Mouse (Mus musculus): ENCODE results near the gene Naif1. TPM values are rescaled to one million over a fixed set of nuclear protein-coding genes. Genes with fewer than 3 reads are reported as not detected.

Naif1 gene
- polyA plus RNA-seq, 1 experiment from 2014 or later, result 2.2 TPM

DNA sequence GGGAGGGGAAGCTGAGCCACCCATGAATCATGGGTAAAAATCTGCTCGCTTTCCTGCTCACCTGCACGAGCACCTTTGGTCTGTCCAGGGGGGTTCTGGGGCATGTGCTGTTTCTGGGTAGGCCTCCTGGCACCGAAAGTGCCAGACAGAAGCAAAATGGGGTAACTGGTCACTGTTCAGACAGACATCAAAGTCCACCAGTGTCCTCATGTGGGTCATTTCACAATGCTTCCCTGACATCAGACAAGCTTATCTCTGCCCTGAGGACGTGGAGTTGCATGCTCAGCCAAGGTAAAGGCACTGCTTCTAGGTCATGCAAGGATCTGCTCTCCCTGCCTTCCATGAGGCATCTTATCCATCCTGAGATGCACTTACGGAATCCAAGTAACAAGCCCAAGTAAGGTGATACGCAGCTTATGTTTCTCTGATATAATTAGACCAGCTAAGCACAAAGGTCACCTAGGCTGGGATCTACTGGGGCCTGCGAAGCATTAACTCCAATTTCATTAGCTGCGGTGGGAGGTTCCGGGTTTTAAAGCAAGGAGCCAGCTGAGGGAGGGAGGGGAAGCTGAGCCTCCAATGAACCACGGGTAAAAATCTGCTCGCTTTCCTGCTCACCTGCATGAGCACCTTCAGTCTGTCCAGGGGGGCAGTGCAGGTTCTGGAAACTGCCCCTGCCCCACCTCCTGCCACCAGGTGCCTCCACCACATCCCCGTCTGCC, 31.7 kb upstream of the Naif1 start:
- ATAC-seq (ENCODE audit: low read depth), result peak; percentile 30; the same call in 1 of the 2 replicates
- peak overlapping the region; percentile 72 for H3K27ac ChIP-seq

DNA sequence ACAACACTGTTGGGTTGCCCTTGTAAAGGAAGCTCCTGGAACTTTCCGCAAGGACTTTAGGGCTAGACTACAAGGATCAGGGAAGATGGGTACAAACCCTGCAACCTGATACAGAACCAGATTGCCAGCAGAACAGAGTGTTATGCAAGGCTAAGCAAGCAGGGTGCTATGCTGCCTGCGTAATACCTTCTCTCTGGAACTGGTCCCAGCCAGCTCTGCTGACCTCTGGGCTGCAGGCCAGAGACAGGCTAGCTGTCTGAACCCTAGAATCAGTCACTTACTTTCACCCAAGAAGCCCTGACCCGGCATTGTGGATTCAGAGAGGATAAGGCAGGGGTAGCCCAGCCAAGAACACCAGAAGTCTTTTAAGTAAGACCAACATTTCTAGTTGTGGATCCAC, 30.9 kb upstream of the Naif1 start:
- H3K27ac ChIP-seq, result peak overlapping the region; percentile 72
- peaks cover 32% of the 10 kb centered on the region for H3K4me1 ChIP-seq (replicated peaks)
- no peaks in the 10 kb centered on the region for H3K9me3 ChIP-seq (replicated peaks)
- DNase-seq (no peak), ATAC-seq (ENCODE audit: low read depth) (peak; percentile 54)
- H3K4me2 ChIP-seq, result no peak overlapping the region
- no peak overlapping the region for H3K9ac ChIP-seq
- no peak overlapping the region for H3K4me3 ChIP-seq (replicated peaks)
- peaks cover 67% of the 10 kb centered on the region for H3K36me3 ChIP-seq
- H3K27me3 ChIP-seq, result no peaks in the 10 kb centered on the region
- 82% methylated on average over 3 of the region's 3 CpGs for WGBS (ENCODE audit: insufficient replicate concordance)

More for the DNA sequence above, 31.7 kb upstream of the Naif1 start:
- peaks cover 25% of the 10 kb centered on the region for H3K4me1 ChIP-seq (replicated peaks)
- H3K9me3 ChIP-seq (replicated peaks), result no peaks in the 10 kb centered on the region
- 76% methylated on average over 12 of the region's 12 CpGs for WGBS (ENCODE audit: insufficient replicate concordance)
- peaks cover 75% of the 10 kb centered on the region for H3K36me3 ChIP-seq
- no peak overlapping the region for H3K9ac ChIP-seq
- DNase-seq, result no peak
- H3K4me3 ChIP-seq (replicated peaks), result no peak overlapping the region
- no peaks in the 10 kb centered on the region for H3K27me3 ChIP-seq
- no peak overlapping the region for H3K4me2 ChIP-seq

DNA sequence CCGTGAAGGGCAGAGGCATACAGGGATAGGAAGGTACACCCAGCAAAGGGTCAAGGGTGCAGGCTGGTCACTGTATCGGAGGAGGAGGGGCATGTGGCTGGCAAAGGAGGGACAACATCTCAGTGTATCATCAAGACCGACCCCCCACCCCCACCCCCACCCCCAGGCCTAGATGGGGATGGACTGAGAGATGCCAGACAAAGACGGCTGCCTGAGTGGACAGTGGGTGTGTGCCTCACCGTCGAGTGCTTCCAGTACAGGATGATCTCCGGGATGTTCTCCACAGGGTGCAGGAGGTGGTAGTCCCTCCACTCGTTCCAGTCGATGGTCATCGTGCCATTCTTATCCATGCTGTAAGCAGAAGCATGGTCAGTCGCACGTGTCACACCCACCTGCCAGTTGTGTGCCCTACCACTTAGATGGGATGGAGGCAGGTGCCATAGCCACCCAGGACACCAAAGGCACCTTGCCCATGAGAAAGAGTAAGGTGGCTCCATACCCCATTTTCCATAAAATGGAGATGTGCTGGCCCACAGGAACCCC, 30.1 kb upstream of the Naif1 start:
- ATAC-seq (ENCODE audit: low read depth) (no peak), DNase-seq (no peak)
- H3K9me3 ChIP-seq (replicated peaks), result no peaks in the 10 kb centered on the region
- H3K27ac ChIP-seq, result no peak overlapping the region
- no peaks in the 10 kb centered on the region for H3K27me3 ChIP-seq
- peaks cover 40% of the 10 kb centered on the region for H3K4me1 ChIP-seq (replicated peaks)
- H3K4me2 ChIP-seq, result no peak overlapping the region
- WGBS (ENCODE audit: insufficient replicate concordance), result 79% methylated on average over 12 of the region's 12 CpGs
- H3K9ac ChIP-seq, result no peak overlapping the region
- peaks cover 61% of the 10 kb centered on the region for H3K36me3 ChIP-seq
- no peak overlapping the region for H3K4me3 ChIP-seq (replicated peaks)

DNA sequence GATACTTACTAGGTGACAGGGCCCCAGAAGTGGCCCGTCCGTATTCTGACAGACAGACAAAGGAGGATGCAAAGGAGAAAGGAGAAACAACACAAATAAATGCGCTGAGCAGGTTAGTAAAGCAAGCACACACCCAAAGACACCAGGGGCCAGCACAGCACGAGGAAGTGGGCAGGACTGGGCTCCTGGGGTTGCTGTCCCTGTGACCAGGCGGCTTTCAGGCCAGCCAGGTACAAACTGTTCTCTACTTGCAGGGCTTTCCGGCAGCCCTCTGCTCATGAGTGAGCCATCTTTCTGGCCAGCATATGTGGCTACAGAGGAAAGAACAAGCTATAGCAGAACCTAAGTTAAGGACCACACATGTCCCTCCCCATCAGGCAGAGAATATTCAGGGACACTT, 29.6 kb upstream of the Naif1 start:
- H3K36me3 ChIP-seq, result peaks cover 56% of the 10 kb centered on the region

DNA sequence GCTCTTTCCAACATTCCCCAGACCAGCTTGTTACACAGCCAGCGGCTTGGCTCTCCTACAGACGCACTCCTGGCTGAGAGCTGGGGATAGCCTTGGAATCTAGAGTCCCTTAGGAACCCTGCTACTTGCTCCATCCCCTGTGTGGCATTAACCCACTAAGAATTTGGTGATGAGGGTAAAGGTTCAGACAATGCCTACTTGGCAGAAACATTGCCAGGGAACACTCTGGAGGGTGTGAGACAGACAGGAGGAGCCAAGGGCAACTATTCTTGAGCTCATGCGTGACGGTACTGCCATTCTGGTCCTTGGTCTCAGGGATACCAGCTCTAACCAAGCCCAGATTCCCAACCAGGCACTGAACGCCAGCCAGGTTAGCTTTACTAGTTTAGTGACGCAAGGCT, 28.4 kb upstream of the Naif1 start:
- H3K9ac ChIP-seq, result no peak overlapping the region
- H3K4me3 ChIP-seq (replicated peaks), result no peak overlapping the region
- ATAC-seq (ENCODE audit: low read depth), result no peak

More for the DNA sequence above, 29.6 kb upstream of the Naif1 start:
- no peak for DNase-seq
- H3K27ac ChIP-seq, result no peak overlapping the region
- H3K9me3 ChIP-seq (replicated peaks), result no peaks in the 10 kb centered on the region
- no peak overlapping the region for H3K4me2 ChIP-seq
- no peak overlapping the region for H3K9ac ChIP-seq
- H3K4me3 ChIP-seq (replicated peaks), result no peak overlapping the region
- H3K27me3 ChIP-seq, result no peaks in the 10 kb centered on the region
- 77% methylated on average over 6 of the region's 6 CpGs for WGBS (ENCODE audit: insufficient replicate concordance)
- no peak for ATAC-seq (ENCODE audit: low read depth)
- H3K4me1 ChIP-seq (replicated peaks), result peaks cover 45% of the 10 kb centered on the region

DNA sequence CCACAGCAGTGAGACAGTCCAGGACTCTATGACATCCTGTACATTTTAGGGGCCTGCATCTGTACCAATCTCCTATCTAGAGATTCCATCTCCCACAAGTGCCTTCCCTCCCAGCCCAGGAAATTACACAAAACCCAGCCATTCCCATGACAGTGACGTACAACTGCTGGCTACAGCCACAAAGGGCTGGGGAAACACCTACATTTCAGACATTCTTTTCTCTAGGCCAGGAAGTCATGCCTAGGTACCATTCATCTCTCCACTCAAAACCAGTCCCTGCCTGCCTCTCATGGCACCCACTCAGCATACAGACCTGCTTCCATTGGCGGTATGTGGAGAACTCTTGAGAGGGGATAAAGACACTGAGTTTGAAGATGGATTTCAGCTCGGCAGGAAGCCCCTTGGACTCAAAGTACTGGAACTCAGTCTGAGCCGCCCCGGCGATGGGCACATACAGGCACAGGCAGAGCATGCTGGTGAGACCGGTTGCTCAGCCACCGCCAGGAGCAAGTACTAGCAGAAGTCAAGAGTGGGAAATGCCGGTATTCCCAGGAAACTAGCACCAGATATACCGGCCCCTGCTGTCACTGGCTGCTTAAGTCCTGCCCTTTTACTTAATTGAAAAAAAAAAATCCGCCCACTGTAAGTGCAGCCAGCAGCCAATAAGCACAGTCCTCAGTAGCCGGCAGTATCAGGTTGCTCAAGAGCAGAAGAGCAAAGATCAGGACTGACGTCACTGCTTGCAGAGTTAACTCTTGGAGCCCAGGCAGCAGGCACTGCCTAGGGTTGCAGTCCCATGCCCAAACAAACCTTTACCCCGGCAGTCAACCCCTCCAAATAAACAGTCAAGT, 26.6 kb upstream of the Naif1 start:
- peak; percentile 47 for DNase-seq
- Histone ChIP-seq H3K4me1 (replicated peaks) (peaks cover 68% of the 10 kb centered on the region), H3K27ac (peak overlapping the region; percentile 52), H3K9me3 (replicated peaks) (no peaks in the 10 kb centered on the region), H3K27me3 (no peaks in the 10 kb centered on the region), H3K4me2 (peak overlapping the region; percentile 66), H3K9ac (peak overlapping the region; percentile 63), H3K4me3 (replicated peaks) (peak overlapping the region; percentile 45), H3K36me3 (peaks cover 25% of the 10 kb centered on the region)
- peak; percentile 81 for ATAC-seq (ENCODE audit: low read depth)
- WGBS (ENCODE audit: insufficient replicate concordance), result 11% methylated on average over 14 of the region's 14 CpGs

More for the DNA sequence above, 28.4 kb upstream of the Naif1 start:
- H3K9me3 ChIP-seq (replicated peaks), result no peaks in the 10 kb centered on the region
- WGBS (ENCODE audit: insufficient replicate concordance), result 84% methylated on average over 6 of the region's 6 CpGs
- DNase-seq, result no peak
- no peak overlapping the region for H3K27ac ChIP-seq
- peaks cover 44% of the 10 kb centered on the region for H3K36me3 ChIP-seq
- H3K4me2 ChIP-seq, result no peak overlapping the region
- no peaks in the 10 kb centered on the region for H3K27me3 ChIP-seq
- peaks cover 50% of the 10 kb centered on the region for H3K4me1 ChIP-seq (replicated peaks)

DNA sequence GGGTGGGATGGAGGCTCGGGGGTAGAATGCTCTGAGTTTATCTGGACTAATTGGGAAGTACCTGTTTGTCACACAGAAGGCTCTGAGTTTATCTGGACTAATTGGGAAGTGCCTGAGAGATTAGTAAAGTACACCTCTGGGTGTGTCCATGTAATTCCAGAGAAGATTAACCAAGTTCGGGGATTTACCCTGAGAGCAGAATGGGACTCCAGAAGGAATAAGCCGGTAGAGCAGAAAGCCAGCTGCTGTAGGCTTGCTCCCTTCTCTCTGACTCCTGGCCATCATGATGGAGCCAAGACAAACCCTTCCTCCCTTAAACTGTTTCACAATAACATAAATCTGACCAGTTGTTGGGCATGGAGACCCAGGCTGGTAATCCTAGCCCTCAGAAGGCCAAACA, 25.5 kb upstream of the Naif1 start:
- peak overlapping the region; percentile 77 for H3K27ac ChIP-seq
- ATAC-seq (ENCODE audit: low read depth), result no peak
- no peaks in the 10 kb centered on the region for H3K9me3 ChIP-seq (replicated peaks)
- no peak overlapping the region for H3K4me3 ChIP-seq (replicated peaks)
- H3K36me3 ChIP-seq, result peaks cover 15% of the 10 kb centered on the region
- WGBS (ENCODE audit: insufficient replicate concordance), result 47% methylated on average over 3 of the region's 3 CpGs
- H3K27me3 ChIP-seq, result no peaks in the 10 kb centered on the region
- H3K4me2 ChIP-seq, result peak overlapping the region; percentile 66; the same call in 1 of the 2 replicates
- no peak overlapping the region for H3K9ac ChIP-seq
- peaks cover 79% of the 10 kb centered on the region for H3K4me1 ChIP-seq (replicated peaks)
- DNase-seq, result no peak

DNA sequence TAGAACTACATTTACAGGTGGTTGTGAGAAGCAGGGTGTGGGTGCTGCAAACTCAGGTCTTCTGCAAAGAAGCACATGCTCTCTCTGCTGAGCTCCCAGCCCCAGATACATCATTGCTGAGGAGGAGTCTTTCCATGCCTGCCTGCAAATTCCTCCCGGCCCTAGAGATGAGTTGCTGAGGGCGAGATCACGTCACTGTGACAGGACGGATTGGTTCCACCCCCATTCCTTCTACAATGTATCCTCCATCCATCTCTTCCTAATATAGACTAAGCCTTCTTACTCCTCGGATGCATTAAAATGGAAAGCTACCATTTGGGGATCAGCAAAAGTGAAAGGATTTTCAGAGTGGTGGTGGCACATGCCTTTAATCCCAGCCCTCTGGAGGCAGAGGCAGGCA, 24.7 kb upstream of the Naif1 start:
- Histone ChIP-seq H3K27me3 (no peaks in the 10 kb centered on the region), H3K4me1 (replicated peaks) (peaks cover 84% of the 10 kb centered on the region), H3K9ac (no peak overlapping the region), H3K27ac (no peak overlapping the region), H3K4me2 (no peak overlapping the region), H3K9me3 (replicated peaks) (no peaks in the 10 kb centered on the region), H3K36me3 (peaks cover 7% of the 10 kb centered on the region), H3K4me3 (replicated peaks) (no peak overlapping the region)
- no peak for ATAC-seq (ENCODE audit: low read depth)
- no peak for DNase-seq
- WGBS (ENCODE audit: insufficient replicate concordance), result 83% methylated on average over 5 of the region's 5 CpGs

DNA sequence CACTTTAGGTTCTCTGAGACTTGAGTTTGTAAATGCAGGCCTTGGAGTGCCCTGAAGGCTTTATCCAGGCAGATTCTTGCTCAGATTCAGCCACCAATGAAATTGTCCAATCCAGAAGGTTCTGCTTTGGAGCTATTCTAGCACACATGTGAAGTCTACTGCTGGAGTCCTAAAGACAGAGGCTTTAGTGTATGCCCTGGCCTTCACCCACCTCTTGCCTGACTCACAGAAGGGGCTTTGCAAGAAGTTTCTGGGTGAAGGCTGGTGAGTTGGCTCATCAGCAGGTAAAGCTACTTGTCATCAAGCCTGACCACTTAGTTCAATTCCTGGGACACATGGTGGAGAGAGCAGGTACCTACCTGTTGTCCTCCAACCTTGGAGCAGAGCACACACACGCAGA, 24.1 kb upstream of the Naif1 start:
- Histone ChIP-seq H3K4me3 (replicated peaks) (no peak overlapping the region), H3K4me1 (replicated peaks) (peaks cover 86% of the 10 kb centered on the region), H3K27ac (peak overlapping the region; percentile 9; the same call in 1 of the 2 replicates), H3K4me2 (no peak overlapping the region), H3K9me3 (replicated peaks) (no peaks in the 10 kb centered on the region), H3K36me3 (peaks cover 1% of the 10 kb centered on the region; the same call in 1 of the 2 replicates), H3K27me3 (no peaks in the 10 kb centered on the region), H3K9ac (no peak overlapping the region)
- ATAC-seq (ENCODE audit: low read depth) (no peak), DNase-seq (no peak)
- WGBS (ENCODE audit: insufficient replicate concordance), result 78% methylated on average over 1 of the region's 1 CpGs

DNA sequence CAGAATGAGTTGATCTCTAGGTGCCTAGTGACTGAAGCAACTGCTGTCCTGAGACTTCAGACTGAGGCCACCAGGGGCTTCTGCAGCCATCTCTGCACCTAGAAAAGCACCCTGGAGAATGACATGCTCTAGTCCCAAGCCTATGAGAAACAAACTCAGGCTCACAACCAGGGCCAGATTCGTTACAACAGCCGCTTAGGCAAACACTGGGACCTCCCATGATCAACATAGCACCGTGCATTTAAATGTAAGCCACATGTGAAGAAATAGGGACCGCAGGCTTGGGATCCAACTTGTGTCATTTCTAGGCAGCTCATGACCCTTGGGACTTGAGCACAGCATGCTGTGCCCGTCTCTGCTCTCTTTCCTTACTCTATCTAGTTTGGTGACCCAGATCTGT, 22.5 kb upstream of the Naif1 start:
- DNase-seq (no peak), ATAC-seq (ENCODE audit: low read depth) (no peak)
- no peak overlapping the region for H3K4me2 ChIP-seq
- H3K27me3 ChIP-seq, result no peaks in the 10 kb centered on the region
- no peak overlapping the region for H3K9ac ChIP-seq
- H3K36me3 ChIP-seq, result no peaks in the 10 kb centered on the region
- no peak overlapping the region for H3K4me3 ChIP-seq (replicated peaks)
- peaks cover 75% of the 10 kb centered on the region for H3K4me1 ChIP-seq (replicated peaks)
- no peaks in the 10 kb centered on the region for H3K9me3 ChIP-seq (replicated peaks)
- WGBS (ENCODE audit: insufficient replicate concordance), result 74% methylated on average over 5 of the region's 5 CpGs
- H3K27ac ChIP-seq, result no peak overlapping the region

DNA sequence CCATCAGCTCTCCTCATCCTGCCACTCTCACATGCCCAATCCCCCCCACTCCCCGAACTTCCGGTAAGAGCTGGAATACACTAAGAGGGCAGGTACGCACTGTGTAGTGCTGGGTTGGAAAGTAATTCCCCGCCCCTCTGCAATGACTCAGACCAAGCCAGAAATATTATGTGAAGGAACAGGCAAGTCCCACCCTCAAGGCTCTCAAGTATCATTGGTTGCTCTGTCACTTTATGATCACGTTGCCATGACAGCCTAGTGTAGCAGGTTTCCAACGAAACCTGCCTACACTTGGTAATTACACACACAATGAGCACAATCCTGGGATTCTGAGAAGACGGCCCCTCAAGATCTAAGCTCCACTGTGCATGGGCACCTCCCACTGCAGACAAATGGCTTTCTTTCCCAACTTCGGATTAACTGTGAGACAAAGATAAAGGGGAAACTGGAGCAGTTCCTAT, 22.0 kb upstream of the Naif1 start:
- no peaks in the 10 kb centered on the region for H3K9me3 ChIP-seq (replicated peaks)
- H3K27ac ChIP-seq, result 0 out of 2 replicates have a peak overlapping the region, but pooled peaks have one; percentile 16
- 58% methylated on average over 8 of the region's 8 CpGs for WGBS (ENCODE audit: insufficient replicate concordance)
- peaks cover 69% of the 10 kb centered on the region for H3K4me1 ChIP-seq (replicated peaks)
- ATAC-seq (ENCODE audit: low read depth) (peak; percentile 21; the same call in 1 of the 2 replicates), DNase-seq (no peak)
- no peaks in the 10 kb centered on the region for H3K36me3 ChIP-seq
- no peaks in the 10 kb centered on the region for H3K27me3 ChIP-seq
- H3K4me2 ChIP-seq, result 0 out of 2 replicates have a peak overlapping the region, but pooled peaks have one; percentile 2
- no peak overlapping the region for H3K4me3 ChIP-seq (replicated peaks)
- no peak overlapping the region for H3K9ac ChIP-seq

Measured in liver, embryonic 13.5 days (tissue).